ENCODE assay signal across 14 mouse cellular contexts in genomic region chr19:55914614-55915211, GRCm38 (mm10).
DNase-seq lines count a peak whose midpoint lies in the region; ATAC-seq lines count a peak whose summit lies in the region.
"Had no signal": no experiment of that assay in that cellular context is flagged by ENCODE, and none has a peak within 500 bp of the region (broad histone marks: within the 10 kb centered on the region; RNA-seq: fewer than 3 reads in every experiment).

No protein-coding gene starts in this region.

- peak; percentile 25 for ATAC-seq in inflammation-experienced regulatory T-cells, adult 6 months
- ATAC-seq: Patski had no signal

- DNase-seq in left cerebral cortex, postnatal 14 days (ENCODE audit: low spot score in 2 of 2), result peak; percentile 12
- no peak for DNase-seq in left cerebral cortex, adult 18-20 months (ENCODE audit: low spot score in 2 of 2)
- DNase-seq in brain, adult 2 months (ENCODE audit: low read depth, low spot score), result peak; percentile 20
- DNase-seq in thymus, postnatal 0 days (ENCODE audit: low spot score), result peak; percentile 2
- DNase-seq in adrenal gland, adult 8-10 months, result no peak
- DNase-seq in cerebellum, postnatal 4 days (ENCODE audit: low spot score in 2 of 2), result no peak
- no peak for DNase-seq in left cerebral cortex, postnatal 4 days
- DNase-seq: adrenal gland, postnatal 14 days; cerebellum, adult 11-12 months; heart, adult 11 months; heart, postnatal 14 days; kidney, adult 2 months had no signal

- intact Hi-C loops in left cerebral cortex, postnatal 14 days (cut with DNase I), result no loop called here
- intact Hi-C loops in left cerebral cortex, postnatal 4 days (cut with DNase I), result no loop called here

Comparison
In these comparisons a context has a peak if more than half of its experiments do, and no peak if none do; other contexts are left out.
1. DNase-seq: peak in left cerebral cortex, postnatal 14 days (2 of 2), brain, adult 2 months (single experiment) and thymus, postnatal 0 days (single experiment); none in left cerebral cortex, adult 18-20 months (0 of 2), adrenal gland, adult 8-10 months (single experiment), cerebellum, postnatal 4 days (0 of 2) and left cerebral cortex, postnatal 4 days (single experiment).